Mouse (Mus musculus): ENCODE results near the gene Fgf18. TPM values are rescaled to one million over a fixed set of nuclear protein-coding genes. Genes with fewer than 3 reads are reported as not detected.

Fgf18 gene
- total and polyA plus RNA-seq, 3 experiments: not detected

GRCm38 (mm10) chr11:33119556-33119955 lies 27.6 kb downstream of the Fgf18 start:
- dilution Hi-C loops (cut with MboI; ENCODE audit: extremely low pct_ligation_motif_present, extremely low pct_unique_long_range_greater_than_20kb, low sequenced_read_pairs): no loop called here
- H3K79me2 ChIP-seq (replicated peaks; ENCODE audit: control insufficient read depth, extremely low read depth, insufficient read depth, poor library complexity, severe bottlenecking): no peaks in the 10 kb centered on the region
- no peaks in the 10 kb centered on the region for H3K27me3 ChIP-seq (replicated peaks)
- no peak for TF ChIP-seq MXI1 (IDR thresholded peaks at IDR 0.05; ENCODE audit: low read depth, low read length)
- TF ChIP-seq USF1 (IDR thresholded peaks at IDR 0.05; ENCODE audit: low read depth, low read length): no peak
- TF ChIP-seq POLR2A (IDR thresholded peaks at IDR 0.05; ENCODE audit: low read depth, low read length): no peak
- no peak for TF ChIP-seq TCF12 (IDR thresholded peaks at IDR 0.05; ENCODE audit: low read depth, low read length)
- H3K36me3 ChIP-seq (replicated peaks in 1 of 2; ENCODE audit: control insufficient read depth in 1 of 2, insufficient read depth in 1 of 2, low read length in 1 of 2): peaks cover 0 to 14% of the 10 kb centered on the region in 2 experiments
- no peak overlapping the region for H3K27ac ChIP-seq (ENCODE audit: insufficient read depth, low read depth)
- no peak overlapping the region for H3K4me3 ChIP-seq (replicated peaks in 1 of 3; ENCODE audit: low read depth in 2 of 3, low read length in 2 of 3, poor library complexity in 1 of 3)
- in situ Hi-C loops (cut with MboI; ENCODE audit: low pct_ligation_motif_present, low pct_unique_long_range_greater_than_20kb, low sequenced_read_pairs): no loop called here
- DNase-seq (ENCODE audit: extremely low read depth): no peak
- H3K4me2 ChIP-seq (ENCODE audit: insufficient read depth, low read depth, poor library complexity, severe bottlenecking): no peak overlapping the region
- no peak overlapping the region for H3K9ac ChIP-seq (ENCODE audit: insufficient read depth, low read depth)
- H3K4me1 ChIP-seq (ENCODE audit: control insufficient read depth in 1 of 2, insufficient read depth in 2 of 2): no peaks in the 10 kb centered on the region
- no peaks in the 10 kb centered on the region for H3K9me3 ChIP-seq (replicated peaks; ENCODE audit: low read length)

GRCm38 (mm10) chr11:33119116-33119515 lies 28.1 kb downstream of the Fgf18 start:
- no peak for DNase-seq (ENCODE audit: extremely low read depth)
- H3K27me3 ChIP-seq (replicated peaks): no peaks in the 10 kb centered on the region
- no peaks in the 10 kb centered on the region for H3K9me3 ChIP-seq (replicated peaks; ENCODE audit: low read length)
- H3K79me2 ChIP-seq (replicated peaks; ENCODE audit: control insufficient read depth, extremely low read depth, insufficient read depth, poor library complexity, severe bottlenecking): no peaks in the 10 kb centered on the region
- dilution Hi-C loops (cut with MboI; ENCODE audit: extremely low pct_ligation_motif_present, extremely low pct_unique_long_range_greater_than_20kb, low sequenced_read_pairs) (no loop called here), in situ Hi-C loops (cut with MboI; ENCODE audit: low pct_ligation_motif_present, low pct_unique_long_range_greater_than_20kb, low sequenced_read_pairs) (no loop called here)
- H3K4me1 ChIP-seq (ENCODE audit: control insufficient read depth in 1 of 2, insufficient read depth in 2 of 2): no peaks in the 10 kb centered on the region
- H3K36me3 ChIP-seq (replicated peaks in 1 of 2; ENCODE audit: control insufficient read depth in 1 of 2, insufficient read depth in 1 of 2, low read length in 1 of 2): peaks cover 0 to 14% of the 10 kb centered on the region in 2 experiments
- no peak overlapping the region for H3K4me3 ChIP-seq (replicated peaks in 1 of 3; ENCODE audit: low read depth in 2 of 3, low read length in 2 of 3, poor library complexity in 1 of 3)
- H3K4me2 ChIP-seq (ENCODE audit: insufficient read depth, low read depth, poor library complexity, severe bottlenecking): no peak overlapping the region
- H3K27ac ChIP-seq (ENCODE audit: insufficient read depth, low read depth): no peak overlapping the region
- no peak overlapping the region for H3K9ac ChIP-seq (ENCODE audit: insufficient read depth, low read depth)
- TF ChIP-seq SMC3 (IDR thresholded peaks at IDR 0.05; ENCODE audit: low read depth, low read length) (no peak), UBTF (IDR thresholded peaks at IDR 0.05; ENCODE audit: low read depth, low read length) (no peak), IRF4 (IDR thresholded peaks at IDR 0.05; ENCODE audit: low read depth, low read length) (no peak), ETS1 (conservative IDR thresholded peaks at IDR 0.05; ENCODE audit: low read depth, low read length) (no peak), CTCF (conservative IDR thresholded peaks at IDR 0.05 in 1 of 2, IDR thresholded peaks at IDR 0.05 in 1 of 2; ENCODE audit: low read depth in 2 of 2, low read length in 2 of 2) (no peak), E2F4 (IDR thresholded peaks at IDR 0.05; ENCODE audit: insufficient replicate concordance, low read depth, low read length) (no peak), MXI1 (IDR thresholded peaks at IDR 0.05; ENCODE audit: low read depth, low read length) (no peak), MAFK (IDR thresholded peaks at IDR 0.05; ENCODE audit: insufficient replicate concordance, low read length) (no peak), GABPA (IDR thresholded peaks at IDR 0.05; ENCODE audit: insufficient replicate concordance, low read depth, low read length) (no peak), MAZ (IDR thresholded peaks at IDR 0.05; ENCODE audit: low read depth, low read length) (no peak), SIN3A (IDR thresholded peaks at IDR 0.05; ENCODE audit: low read length) (no peak), NRF1 (IDR thresholded peaks at IDR 0.05; ENCODE audit: low read depth, low read length) (no peak), USF2 (conservative IDR thresholded peaks at IDR 0.05; ENCODE audit: low read depth, low read length) (no peak), TCF12 (IDR thresholded peaks at IDR 0.05; ENCODE audit: low read depth, low read length) (no peak), RCOR1 (conservative IDR thresholded peaks at IDR 0.05; ENCODE audit: low read depth, low read length) (no peak), JUN (IDR thresholded peaks at IDR 0.05; ENCODE audit: insufficient read depth, low read depth, low read length) (no peak), USF1 (IDR thresholded peaks at IDR 0.05; ENCODE audit: low read depth, low read length) (no peak), ELF1 (IDR thresholded peaks at IDR 0.05; ENCODE audit: low read depth, low read length) (no peak), ZMIZ1 (IDR thresholded peaks at IDR 0.05; ENCODE audit: low read depth, low read length) (no peak), PAX5 (IDR thresholded peaks at IDR 0.05; ENCODE audit: low read length) (no peak)
